Comparison of ENCODE assay signal across 8 mouse cellular contexts in the genomic region with DNA sequence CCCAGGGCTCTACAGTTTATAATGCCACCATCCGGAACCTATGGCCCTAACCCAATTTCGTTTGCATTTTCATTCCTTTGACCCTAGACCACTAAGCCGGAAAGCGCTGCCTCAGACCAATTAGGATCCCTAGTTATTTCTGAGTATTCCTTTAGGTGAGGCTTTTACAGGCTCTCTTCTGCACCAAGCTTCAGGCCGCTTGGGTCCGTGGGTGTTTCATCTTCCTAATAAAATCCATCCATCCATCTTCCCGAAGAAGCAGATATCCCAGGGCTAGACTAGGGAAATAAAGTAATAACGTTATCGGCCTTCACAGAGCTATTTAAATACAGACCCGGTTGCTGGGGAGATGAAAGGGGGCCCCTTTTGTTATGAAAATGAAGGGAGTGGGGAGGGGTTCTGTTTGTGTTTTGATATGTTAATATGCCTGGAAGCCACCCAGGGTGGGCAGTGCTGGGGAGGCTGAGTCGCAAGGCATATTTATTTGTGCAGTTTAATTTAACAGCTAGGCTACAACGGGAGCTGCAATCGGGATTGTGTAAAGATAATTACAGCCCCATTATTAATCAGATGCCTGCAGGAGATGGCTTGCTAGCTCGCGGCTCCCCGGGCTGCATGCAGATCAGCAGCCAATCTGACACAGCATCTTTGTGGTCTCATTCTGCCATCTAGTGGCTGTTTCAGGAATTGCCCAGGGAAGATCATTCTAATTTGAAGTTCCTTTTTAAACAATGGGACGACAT.
A peak's percentile ranks its signal among the peaks of the same experiment; 100 is the strongest.
DNase-seq lines count a peak whose midpoint lies in the region; ATAC-seq and TF ChIP-seq lines count a peak whose summit lies in the region.

No protein-coding gene starts in this region.

- intact Hi-C loops in heart, postnatal 36 days (cut with DNase I), result loop anchor here (1.0 to 10.0 kb wide), 4 partner anchors 25 to 918 kb away; no protein-coding TSS in a partner anchor

- no peak overlapping the region for H3K27ac ChIP-seq in MEL (ENCODE audit: control insufficient read depth, low read depth, low read length)
- peak overlapping the region; percentile 91 for H3K27ac ChIP-seq in forebrain, embryonic 16.5 days (ENCODE audit: low read length)
- H3K27ac ChIP-seq in neural tube, embryonic 15.5 days (replicated peaks), result peak overlapping the region; percentile 87

- no peaks in the 10 kb centered on the region for H3K9me3 ChIP-seq in MEL (replicated peaks; ENCODE audit: insufficient read depth, low read length)
- no peaks in the 10 kb centered on the region for H3K9me3 ChIP-seq in forebrain, embryonic 16.5 days (ENCODE audit: control insufficient read depth, low read length)
- no peaks in the 10 kb centered on the region for H3K9me3 ChIP-seq in neural tube, embryonic 15.5 days (replicated peaks)

- H3K4me1 ChIP-seq in MEL (ENCODE audit: control insufficient read depth in 1 of 2, insufficient read depth in 2 of 2, low read length in 2 of 2), result no peaks in the 10 kb centered on the region
- H3K4me1 ChIP-seq in forebrain, embryonic 16.5 days (replicated peaks; ENCODE audit: control insufficient read depth, insufficient read depth, low read length), result peaks cover 20% of the 10 kb centered on the region
- H3K4me1 ChIP-seq in lung, adult 2 months (ENCODE audit: control insufficient read depth, insufficient read depth, low read length), result no peaks in the 10 kb centered on the region
- peaks cover 29% of the 10 kb centered on the region for H3K4me1 ChIP-seq in neural tube, embryonic 15.5 days

- TF ChIP-seq RAD21 in MEL (IDR thresholded peaks at IDR 0.05; ENCODE audit: low read depth, low read length), result peak; percentile 96

- H3K9ac ChIP-seq in MEL (ENCODE audit: control insufficient read depth, low read depth, low read length, poor library complexity, severe bottlenecking), result no peak overlapping the region
- peak overlapping the region; percentile 49 for H3K9ac ChIP-seq in forebrain, embryonic 16.5 days (replicated peaks; ENCODE audit: low read depth, low read length)
- peak overlapping the region; percentile 36 for H3K9ac ChIP-seq in neural tube, embryonic 15.5 days (replicated peaks)

- TF ChIP-seq EP300 in MEL (IDR thresholded peaks at IDR 0.05; ENCODE audit: low read depth in 1 of 2, low read length in 2 of 2), result no peak

- peak; percentile 75 to 95 (median 94) for TF ChIP-seq CTCF in MEL (IDR thresholded peaks at IDR 0.05 in 2 of 3, conservative IDR thresholded peaks at IDR 0.05 in 1 of 3; ENCODE audit: control insufficient read depth in 1 of 3, insufficient read depth in 1 of 3, low read depth in 2 of 3, low read length in 3 of 3, poor library complexity in 1 of 3, severe bottlenecking in 1 of 3)
- TF ChIP-seq CTCF in lung, adult 2 months (IDR thresholded peaks at IDR 0.05; ENCODE audit: insufficient read depth, low read length), result peak; percentile 62

- peak; percentile 84 for DNase-seq in MEL (ENCODE audit: low read depth, low spot score)
- DNase-seq in cerebellum, adult 11-12 months, result peak; percentile 73
- peak; percentile 82 to 83 for DNase-seq in heart, postnatal 36 days
- DNase-seq in layer of hippocampus, adult 18-20 months (ENCODE audit: low spot score in 2 of 2), result peak; percentile 85 to 96
- DNase-seq in lung, adult 2 months, result peak; percentile 62
- DNase-seq in testis, postnatal 10 days (ENCODE audit: low spot score), result peak; percentile 86

- H3K36me3 ChIP-seq in MEL (ENCODE audit: control insufficient read depth in 1 of 2, insufficient read depth in 2 of 2, low read length in 2 of 2), result no peaks in the 10 kb centered on the region
- no peaks in the 10 kb centered on the region for H3K36me3 ChIP-seq in forebrain, embryonic 16.5 days (ENCODE audit: control insufficient read depth, insufficient read depth)
- H3K36me3 ChIP-seq in neural tube, embryonic 15.5 days, result no peaks in the 10 kb centered on the region

- H3K79me2 ChIP-seq in MEL (ENCODE audit: control insufficient read depth, insufficient read depth, low read length, poor library complexity), result no peaks in the 10 kb centered on the region

- no peak overlapping the region for H3K4me3 ChIP-seq in MEL (ENCODE audit: control insufficient read depth in 1 of 2, insufficient read depth in 1 of 2, low read depth in 2 of 2, low read length in 2 of 2)
- peak overlapping the region; percentile 33 for H3K4me3 ChIP-seq in forebrain, embryonic 16.5 days (replicated peaks; ENCODE audit: low read length)
- no peak overlapping the region for H3K4me3 ChIP-seq in lung, adult 2 months (replicated peaks; ENCODE audit: extremely low read depth, low read depth, low read length)
- peak overlapping the region; percentile 21 for H3K4me3 ChIP-seq in neural tube, embryonic 15.5 days (replicated peaks)

- 0% methylated on average over 17 of the region's 17 CpGs for WGBS in forebrain, embryonic 16.5 days
- WGBS in lung, adult 2 months, result 6% methylated on average over 17 of the region's 17 CpGs
- under 1% methylated on average over 17 of the region's 17 CpGs for WGBS in neural tube, embryonic 15.5 days

- H3K27me3 ChIP-seq in MEL (ENCODE audit: control insufficient read depth in 1 of 2, insufficient read depth in 2 of 2, low read length in 2 of 2), result no peaks in the 10 kb centered on the region
- H3K27me3 ChIP-seq in forebrain, embryonic 16.5 days (replicated peaks; ENCODE audit: control insufficient read depth, insufficient read depth, low read length), result no peaks in the 10 kb centered on the region
- H3K27me3 ChIP-seq in neural tube, embryonic 15.5 days (replicated peaks), result no peaks in the 10 kb centered on the region

- TF ChIP-seq POLR2A in MEL (IDR thresholded peaks at IDR 0.05; ENCODE audit: control insufficient read depth in 1 of 2, insufficient read depth in 1 of 2, low read depth in 1 of 2, low read length in 2 of 2, poor library complexity in 1 of 2), result no peak
- TF ChIP-seq POLR2A in lung, adult 2 months (IDR thresholded peaks at IDR 0.05; ENCODE audit: borderline replicate concordance, extremely low read depth, low read depth, low read length), result no peak

- peak; percentile 93 for ATAC-seq in forebrain, embryonic 16.5 days
- peak; percentile 89 for ATAC-seq in neural tube, embryonic 15.5 days (ENCODE audit: low FRiP score)

- H3K4me2 ChIP-seq in forebrain, embryonic 16.5 days (ENCODE audit: low read length), result peak overlapping the region; percentile 57
- H3K4me2 ChIP-seq in neural tube, embryonic 15.5 days, result peak overlapping the region; percentile 56

TF ChIP-seq in MEL, 35 proteins besides CTCF, POLR2A, EP300 and RAD21:
- no peak for TF ChIP-seq MAFK (IDR thresholded peaks at IDR 0.05; ENCODE audit: borderline replicate concordance, low read depth, low read length)
- TF ChIP-seq SIN3A (IDR thresholded peaks at IDR 0.05; ENCODE audit: low read length), result 0 out of 2 replicates have a peak, but pooled peaks have one; percentile 21
- TF ChIP-seq MXI1 (IDR thresholded peaks at IDR 0.05; ENCODE audit: low read depth, low read length), result no peak
- TF ChIP-seq MYC (IDR thresholded peaks at IDR 0.05; ENCODE audit: low read depth, low read length), result no peak
- TF ChIP-seq CHD2 (IDR thresholded peaks at IDR 0.05; ENCODE audit: low read length), result no peak
- TF ChIP-seq USF1 (IDR thresholded peaks at IDR 0.05; ENCODE audit: low read depth, low read length), result no peak
- no peak for TF ChIP-seq MEF2A (IDR thresholded peaks at IDR 0.05; ENCODE audit: extremely low read depth, insufficient replicate concordance, low read depth, low read length, poor library complexity, severe bottlenecking)
- TF ChIP-seq SMC3 (IDR thresholded peaks at IDR 0.05; ENCODE audit: low read depth, low read length), result peak; percentile 85
- TF ChIP-seq POLR2AphosphoS2 (IDR thresholded peaks at IDR 0.05; ENCODE audit: low read length), result no peak
- TF ChIP-seq ZC3H11A (IDR thresholded peaks at IDR 0.05; ENCODE audit: low read depth, low read length), result peak; percentile 77
- no peak for TF ChIP-seq USF2 (IDR thresholded peaks at IDR 0.05; ENCODE audit: borderline replicate concordance in 1 of 2, insufficient read depth in 1 of 2, low read depth in 1 of 2, low read length in 2 of 2)
- TF ChIP-seq ZNF384 (IDR thresholded peaks at IDR 0.05; ENCODE audit: low read depth, low read length), result no peak
- TF ChIP-seq MAZ (IDR thresholded peaks at IDR 0.05; ENCODE audit: low read depth, low read length), result peak; percentile 31; the same call in 1 of the 2 replicates
- TF ChIP-seq GATA1 (IDR thresholded peaks at IDR 0.05; ENCODE audit: low read depth, low read length), result no peak
- TF ChIP-seq ZKSCAN1 (IDR thresholded peaks at IDR 0.05; ENCODE audit: low read depth, low read length), result no peak
- TF ChIP-seq ZMIZ1 (IDR thresholded peaks at IDR 0.05; ENCODE audit: low read depth, low read length), result no peak
- TF ChIP-seq CHD1 (IDR thresholded peaks at IDR 0.05; ENCODE audit: low read depth, low read length), result no peak

Comparison
In these comparisons a context has a peak if more than half of its experiments do, and no peak if none do; other contexts are left out.
1. H3K4me3 ChIP-seq: peak in forebrain, embryonic 16.5 days (single experiment) and neural tube, embryonic 15.5 days (single experiment); none in MEL (0 of 2) and lung, adult 2 months (single experiment).
2. Peak in every context shown above with its lines, with median percentiles within 50 percentile points of each other: DNase-seq.